Mouse (Mus musculus): Measurements from ENCODE around the gene Krt32. TPM values are rescaled to one million over a fixed set of nuclear protein-coding genes. Genes with fewer than 3 reads are reported as not detected.

Gene Krt32
- total RNA-seq, 2 experiments from 2014 or later = not detected

GRCm38 (mm10) chr11:100055686-100056655, 32.1 kb downstream of the Krt32 start:
- DNase-seq (ENCODE audit: low spot score in 2 of 2) = no peak

- DNase-seq (ENCODE audit: low spot score in 2 of 2) = no peak
These were observed 37.6 kb downstream of the Krt32 start, which contains the start of gene Krt31 for GRCm38 (mm10) chr11:100050451-100050850. Gene Krt31 (minus strand): TSS chr11:100050551.

- no peak for DNase-seq (ENCODE audit: low spot score in 2 of 2)
These were observed 40.8 kb downstream of the Krt32 start for GRCm38 (mm10) chr11:100047193-100047592.

- no peak for DNase-seq (ENCODE audit: low spot score in 2 of 2)
These were observed 41.6 kb downstream of the Krt32 start for GRCm38 (mm10) chr11:100046303-100046866.

GRCm38 (mm10) chr11:100041454-100041853, 46.6 kb downstream of the Krt32 start, which contains the start of gene Krt34:
Gene Krt34 (minus strand): TSS chr11:100041554.
- no peak for DNase-seq (ENCODE audit: low spot score in 2 of 2)

Other genes with a start within 250 kb of the Krt32 start
- gene Krtap4-16, start 236.6 kb downstream of the Krt32 start, total RNA-seq (2021) = not detected
- not detected for gene Gm11568, start 230.3 kb downstream of the Krt32 start, total RNA-seq (2021)
- gene Gm11559, start 223.8 kb downstream of the Krt32 start, total RNA-seq (2021) = not detected
- gene Krtap9-1, start 214.8 kb downstream of the Krt32 start, total RNA-seq (2021) = not detected
- not detected for gene Gm11567, start 209.0 kb downstream of the Krt32 start, total RNA-seq (2021)
- gene Krtap31-1, start 180.3 kb downstream of the Krt32 start, total RNA-seq (2021) = not detected
- not detected for gene Gm11565, start 173.5 kb downstream of the Krt32 start, total RNA-seq (2021)
- not detected for gene Krtap31-2, start 151.9 kb downstream of the Krt32 start, total RNA-seq (2021)
- not detected for gene Krtap9-5, start 139.8 kb downstream of the Krt32 start, total RNA-seq (2021)
- not detected for gene Krtap29-1, start 109.2 kb downstream of the Krt32 start, total RNA-seq (2021)
- gene Krtap16-1, start 101.6 kb downstream of the Krt32 start, total RNA-seq (2021) = not detected
- not detected for gene Krtap17-1, start 94.2 kb downstream of the Krt32 start, total RNA-seq (2021)
- gene Krt33a, start 72.0 kb downstream of the Krt32 start, total RNA-seq (2021) = not detected
- gene Krt33b, start 58.4 kb downstream of the Krt32 start, total RNA-seq (2021) = not detected
- gene Krt34, start 46.7 kb downstream of the Krt32 start, total RNA-seq (2021) = not detected
- gene Krt31, start 37.7 kb downstream of the Krt32 start, total RNA-seq (2021) = not detected
- not detected for gene Krt35, start 8.0 kb upstream of the Krt32 start, total RNA-seq (2021)
- gene Krt36, start 17.4 kb upstream of the Krt32 start, total RNA-seq (2021) = not detected
- not detected for gene Krt13, start 33.3 kb upstream of the Krt32 start, total RNA-seq (2021)
- not detected for gene Krt15, start 47.7 kb upstream of the Krt32 start, total RNA-seq (2021)
- not detected for gene Krt19, start 60.4 kb upstream of the Krt32 start, total RNA-seq (2021)
- gene Krt9, start 105.0 kb upstream of the Krt32 start, total RNA-seq (2021) = 1 to 10 TPM; 3.8 to 4.9 TPM
- not detected for gene Krt14, start 119.3 kb upstream of the Krt32 start, total RNA-seq (2021)
- gene Krt16, start 160.7 kb upstream of the Krt32 start, total RNA-seq (2021) = not detected
- under 1 TPM in 1 of 2 experiments, not detected in 1; 0.28 TPM for gene Krt17, start 172.8 kb upstream of the Krt32 start, total RNA-seq (2021)
- gene Krt42, start 181.6 kb upstream of the Krt32 start, total RNA-seq (2021) = under 1 TPM in 1 of 2 experiments, not detected in 1; 0.35 TPM
- gene Eif1, start 231.7 kb upstream of the Krt32 start, total RNA-seq (2021) = 100 to 1,000 TPM; 831 to 849 TPM
- gene Gast, start 246.2 kb upstream of the Krt32 start, total RNA-seq (2021) = not detected

All from left cerebral cortex, adult 18-20 months (tissue).